Mouse (Mus musculus): ENCODE results near the gene Dennd2a.

The Dennd2a gene

DNA sequence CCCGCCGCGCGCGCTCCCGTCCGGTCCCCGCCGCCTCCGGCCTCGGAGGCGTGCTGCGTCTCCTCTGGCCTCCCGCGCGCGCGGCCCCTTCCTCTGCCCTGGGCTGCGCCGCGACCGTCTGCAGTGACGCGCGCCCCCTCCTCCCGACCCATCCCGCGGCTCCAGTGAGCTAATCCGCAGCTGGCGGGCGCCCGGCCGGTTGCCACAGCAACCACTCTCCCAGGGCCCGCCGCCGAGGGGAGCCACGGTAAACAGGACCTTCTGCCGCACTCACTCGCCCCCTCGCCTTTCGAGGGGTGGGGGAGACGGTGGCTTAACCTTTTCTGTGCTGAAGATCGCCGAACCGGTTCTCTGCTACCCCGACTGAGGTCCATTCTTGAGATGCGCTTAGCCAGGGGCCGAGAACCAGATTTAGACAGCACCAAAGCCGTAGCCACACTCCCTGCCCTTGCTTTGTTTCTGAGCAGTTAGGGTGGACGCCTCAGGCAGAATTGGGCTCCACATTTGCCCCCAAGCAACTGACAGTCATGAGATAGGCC, at the start of gene Dennd2a:
TSS of gene Dennd2a (minus strand) at position 145 of the 539 bp plus-strand sequence.
- no peak for DNase-seq (ENCODE audit: low read depth in 2 of 2, low spot score in 2 of 2)

DNA sequence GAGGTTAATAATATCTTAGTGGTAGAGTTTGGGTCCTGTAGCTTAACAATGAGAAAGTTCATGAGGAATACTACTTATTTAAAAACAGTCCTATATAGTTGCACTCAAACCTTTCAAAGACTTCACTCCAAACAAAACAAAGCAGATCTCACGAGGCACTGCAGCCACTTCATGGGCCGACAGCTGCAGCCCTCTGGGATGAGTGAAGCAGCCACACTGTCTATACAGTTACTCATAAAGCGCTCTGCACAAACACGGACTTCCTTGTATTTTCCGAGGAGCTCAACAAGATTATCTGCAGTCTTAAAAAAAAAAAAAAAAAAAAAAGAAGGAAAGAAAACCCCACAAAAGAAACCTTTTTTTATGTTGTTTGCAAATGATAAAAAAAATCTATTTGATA, 49.7 kb upstream of the Dennd2a start:
- DNase-seq (ENCODE audit: low read depth in 2 of 2, low spot score in 2 of 2): no peak

DNA sequence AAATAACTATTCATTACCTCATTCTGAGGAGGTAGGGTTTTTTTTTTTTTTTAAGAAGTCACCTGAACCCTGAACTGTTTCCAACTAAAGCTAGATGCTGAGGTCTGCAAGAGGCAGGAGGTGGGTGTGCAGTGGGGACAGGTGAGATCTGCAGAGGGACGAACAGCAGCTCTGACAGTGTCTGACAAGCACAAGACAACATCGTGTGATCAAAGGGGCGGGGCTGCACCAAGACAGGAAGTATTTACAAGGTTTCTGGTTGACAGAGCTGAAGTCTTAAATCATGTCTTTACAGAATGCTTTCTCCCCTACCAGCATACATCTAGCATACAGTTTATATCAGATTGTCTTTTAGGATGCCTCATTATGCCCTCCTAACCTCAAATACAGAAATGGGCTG, 49.2 kb upstream of the Dennd2a start:
- DNase-seq (ENCODE audit: low read depth in 2 of 2, low spot score in 2 of 2): peak in 1 of 2 experiments; percentile 12

DNA sequence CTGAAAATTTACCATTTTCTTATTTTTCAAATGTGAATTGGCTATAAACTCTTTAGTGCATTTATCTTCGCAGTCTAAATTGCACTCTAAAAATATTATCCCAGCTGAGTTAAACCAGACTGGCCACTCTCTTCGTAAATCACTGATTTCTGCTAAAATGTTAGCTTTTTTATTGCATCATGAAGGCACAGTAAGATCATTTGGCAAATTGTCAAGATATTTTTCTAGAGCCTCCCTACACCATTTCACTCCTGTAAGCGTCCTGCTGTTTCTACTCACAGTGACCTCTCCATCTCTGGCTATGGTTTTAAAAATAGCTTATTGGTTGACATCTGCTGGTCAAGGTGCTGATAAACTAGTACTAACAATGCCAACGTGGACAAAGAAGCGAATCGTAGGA, 48.4 kb upstream of the Dennd2a start:
- DNase-seq (ENCODE audit: low read depth in 2 of 2, low spot score in 2 of 2): no peak

DNA sequence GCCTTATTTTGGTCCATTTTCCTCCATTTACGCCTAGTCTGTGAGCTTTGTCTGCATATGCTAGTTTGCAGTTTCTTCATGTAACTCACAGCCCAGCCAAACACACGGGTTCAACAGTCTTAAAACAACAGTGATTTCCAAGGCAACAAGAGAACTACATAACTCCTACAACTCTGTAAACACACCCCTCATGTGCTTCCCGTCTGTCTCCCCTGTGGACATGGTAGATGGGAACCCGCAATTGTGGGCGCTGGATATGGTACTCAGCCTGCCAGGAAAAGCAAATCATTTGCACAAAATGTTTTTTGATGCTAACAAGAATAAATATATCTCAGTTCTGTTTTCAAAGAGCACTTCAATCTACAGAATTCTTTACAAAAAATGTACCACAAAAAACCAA, 46.9 kb upstream of the Dennd2a start:
- DNase-seq (ENCODE audit: low read depth in 2 of 2, low spot score in 2 of 2): no peak

- DNase-seq (ENCODE audit: low read depth in 2 of 2, low spot score in 2 of 2): no peak
Observed at GRCm38 (mm10) chr6:39601828-39602227, 44.2 kb upstream of the Dennd2a start.

DNA sequence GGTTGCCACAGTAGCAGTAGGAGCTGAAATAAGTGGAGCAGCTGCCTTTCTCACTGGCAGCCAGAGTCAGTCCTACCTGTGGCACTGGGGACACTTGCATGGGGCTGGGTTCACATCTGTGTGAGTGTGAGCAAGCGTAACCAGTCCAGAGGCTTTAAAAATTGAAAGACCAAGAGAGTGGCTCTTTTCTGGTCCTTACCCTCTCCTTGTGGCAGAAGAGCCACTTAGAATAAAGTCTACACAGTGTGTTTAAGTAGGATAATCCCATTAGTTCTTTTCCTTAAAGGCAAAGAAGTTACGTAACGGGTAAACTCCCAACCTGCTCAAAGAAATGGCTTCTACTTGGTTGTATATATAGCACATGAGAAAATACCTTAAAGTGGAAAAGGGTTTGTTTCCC, 43.2 kb upstream of the Dennd2a start:
- no peak for DNase-seq (ENCODE audit: low read depth in 2 of 2, low spot score in 2 of 2)

GRCm38 (mm10) chr6:39592401-39593214, 34.9 kb upstream of the Dennd2a start, which contains the start of gene Ndufb2:
Gene Ndufb2 (plus strand): TSS chr6:39592574.
- peak; percentile 80 to 89 for DNase-seq (ENCODE audit: low read depth in 2 of 2, low spot score in 2 of 2)

- no peak for DNase-seq (ENCODE audit: low read depth in 2 of 2, low spot score in 2 of 2)
Observed at GRCm38 (mm10) chr6:39591481-39591880, 33.8 kb upstream of the Dennd2a start.

DNA sequence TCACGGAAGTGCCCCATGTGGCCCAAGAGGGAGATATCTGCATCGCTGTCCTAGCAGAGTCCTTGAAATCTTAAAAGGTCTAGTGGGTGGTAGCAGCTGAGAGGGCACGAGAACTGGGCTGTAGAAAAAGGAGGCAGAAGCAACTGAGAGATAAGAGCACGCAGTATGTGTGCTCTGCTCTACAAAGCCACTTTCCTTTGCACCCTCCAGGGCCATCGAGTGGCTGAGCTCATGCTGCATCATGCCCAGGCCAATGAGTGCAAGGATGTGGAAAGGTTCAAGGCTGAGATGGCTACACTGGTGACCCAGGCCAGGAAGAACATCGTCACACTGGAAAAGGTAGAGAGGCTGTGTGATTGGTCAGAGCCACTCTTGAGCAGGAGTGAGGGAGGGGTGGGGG, 27.9 kb upstream of the Dennd2a start, which contains the start of gene Gm42420:
TSS of gene Gm42420 (plus strand) at position 237 of the 400 bp plus-strand sequence.
- no peak for DNase-seq (ENCODE audit: low read depth in 2 of 2, low spot score in 2 of 2)

DNA sequence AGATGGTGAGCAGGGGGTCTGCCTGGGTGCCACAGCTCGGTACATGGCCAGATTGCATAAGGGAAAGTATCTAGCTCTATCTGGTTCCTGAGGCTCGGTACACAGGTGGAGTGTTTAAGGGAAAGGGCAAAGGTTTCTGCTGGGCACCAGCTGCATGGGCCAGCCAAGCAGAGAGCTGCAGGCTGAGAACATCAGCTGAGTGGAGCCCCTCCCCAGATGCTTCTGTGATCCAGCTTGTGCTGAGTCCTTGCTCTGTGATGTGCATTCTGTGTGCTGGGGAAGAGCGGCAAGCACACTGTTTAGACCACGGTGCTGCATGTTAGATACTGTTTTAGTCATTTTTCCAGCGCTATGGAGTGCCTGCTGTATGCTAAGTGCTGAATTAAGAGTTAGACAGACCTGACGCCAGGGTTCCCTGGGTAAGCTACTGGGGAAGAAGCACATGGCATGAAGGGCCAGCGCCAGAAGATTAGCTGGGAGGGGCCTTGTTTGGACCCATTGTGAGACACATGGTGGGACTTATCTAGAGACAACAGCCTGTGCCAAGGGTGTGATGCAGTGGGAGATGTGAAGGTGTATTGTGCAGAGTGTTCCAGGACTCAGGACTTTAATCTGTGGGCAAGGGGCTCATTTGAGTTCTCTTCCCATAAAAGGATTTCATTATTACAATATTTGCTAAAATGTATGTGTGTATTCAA, 23.6 kb upstream of the Dennd2a start:
- no peak for DNase-seq (ENCODE audit: low read depth in 2 of 2, low spot score in 2 of 2)

DNA sequence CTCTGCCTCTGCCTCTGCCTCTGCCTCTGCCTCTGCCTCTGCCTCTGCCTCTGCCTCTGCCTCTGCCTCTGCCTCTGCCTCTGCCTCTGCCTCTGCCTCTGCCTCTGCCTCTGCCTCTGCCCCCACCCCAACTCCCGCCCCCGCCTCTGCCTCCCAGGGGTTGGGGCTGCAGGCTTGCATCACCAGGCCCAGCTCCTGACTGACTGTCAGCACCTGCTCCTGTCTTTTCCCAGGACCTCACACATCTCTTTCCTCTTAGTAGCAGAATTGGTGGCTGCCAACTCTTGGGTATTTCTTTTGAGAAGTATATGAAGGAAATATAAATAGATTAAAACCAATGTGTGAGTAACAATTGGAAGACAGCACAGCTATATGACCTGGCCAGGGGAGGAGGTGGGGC, 22.9 kb upstream of the Dennd2a start:
- no peak for DNase-seq (ENCODE audit: low read depth in 2 of 2, low spot score in 2 of 2)

DNA sequence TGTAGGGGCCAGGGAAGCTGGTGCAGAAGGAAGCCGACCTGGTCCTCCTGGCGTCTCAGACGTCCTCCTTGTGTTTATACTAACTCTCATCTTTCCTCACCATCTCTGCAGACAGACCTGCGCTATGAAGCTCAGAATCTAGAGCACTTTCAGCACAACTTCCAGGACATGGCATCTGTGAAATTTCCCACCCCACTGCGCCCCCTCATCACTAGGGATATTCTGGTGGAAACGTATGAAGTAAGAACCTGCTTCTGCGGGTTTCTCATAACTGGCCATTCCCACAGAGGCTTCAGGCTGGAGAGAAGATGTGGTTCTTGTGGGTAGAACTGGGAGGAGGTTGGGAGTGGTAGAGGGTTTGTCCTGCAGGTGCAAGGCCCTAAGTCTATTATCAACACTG, 21.9 kb upstream of the Dennd2a start:
- no peak for DNase-seq (ENCODE audit: low read depth in 2 of 2, low spot score in 2 of 2)

DNA sequence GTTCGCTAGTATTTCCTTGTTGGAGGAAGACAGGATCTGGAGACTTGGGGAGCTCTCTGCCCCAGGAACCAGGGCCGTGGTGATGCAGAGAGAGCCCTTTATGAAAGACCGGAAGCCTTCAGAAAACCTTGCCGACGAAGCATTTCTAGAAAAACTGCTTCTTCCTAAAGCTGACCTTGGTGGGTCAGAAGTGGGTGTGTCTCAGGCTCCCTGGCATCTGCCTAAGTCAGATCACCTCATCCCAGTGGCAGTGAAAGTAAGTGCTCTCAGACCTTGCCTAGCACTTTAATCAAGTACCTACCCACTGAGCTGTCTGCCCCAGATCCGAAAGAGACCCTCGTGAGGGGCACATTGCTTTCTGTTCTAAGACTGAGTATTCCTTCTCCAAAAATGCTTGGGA, 17.3 kb upstream of the Dennd2a start:
- no peak for DNase-seq (ENCODE audit: low read depth in 2 of 2, low spot score in 2 of 2)

GRCm38 (mm10) chr6:39574555-39574869, 16.8 kb upstream of the Dennd2a start:
- no peak for DNase-seq (ENCODE audit: low read depth in 2 of 2, low spot score in 2 of 2)

DNA sequence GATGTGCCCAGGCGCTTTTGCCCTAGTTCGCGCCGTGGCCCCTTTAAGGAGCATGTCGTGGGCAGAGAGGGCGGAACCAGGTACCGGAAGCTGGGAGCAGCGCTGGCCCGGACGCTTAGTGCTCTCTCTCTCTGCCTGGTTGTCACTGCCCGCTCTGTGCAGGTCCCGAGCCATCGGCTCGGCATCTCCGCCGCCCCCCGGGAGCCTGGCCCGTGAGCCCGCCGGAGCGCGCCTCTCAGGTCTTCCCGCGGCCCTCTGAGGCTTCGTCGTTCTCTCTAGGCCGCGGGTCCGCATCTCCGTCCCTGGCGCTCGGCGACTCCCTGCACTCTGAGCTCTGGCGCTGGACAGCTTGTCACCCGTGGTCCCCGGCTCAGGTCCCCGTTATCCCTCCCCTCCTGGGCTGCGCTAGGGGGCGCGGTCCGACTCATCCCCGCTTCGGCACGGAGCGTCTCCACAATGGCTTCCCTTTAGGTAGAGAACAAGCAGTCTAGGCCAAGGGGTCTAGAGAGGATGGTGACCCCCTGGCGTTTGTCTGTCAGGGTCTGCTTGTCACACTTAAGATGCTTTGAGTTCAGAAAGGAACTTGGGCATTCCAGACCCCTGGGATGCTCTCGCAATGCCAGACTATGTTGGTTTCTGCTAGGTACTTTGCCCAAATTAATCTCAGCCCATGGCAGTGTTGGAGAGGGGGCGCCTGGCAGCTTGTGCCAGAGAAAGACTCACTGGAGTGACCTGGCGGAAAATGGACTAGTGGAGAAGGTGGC, 16.3 kb upstream of the Dennd2a start, which contains the start of gene Adck2:
TSS of gene Adck2 (plus strand) at position 83 of the 764 bp plus-strand sequence.
- DNase-seq (ENCODE audit: low read depth in 2 of 2, low spot score in 2 of 2): peak; percentile 66 to 72

DNA sequence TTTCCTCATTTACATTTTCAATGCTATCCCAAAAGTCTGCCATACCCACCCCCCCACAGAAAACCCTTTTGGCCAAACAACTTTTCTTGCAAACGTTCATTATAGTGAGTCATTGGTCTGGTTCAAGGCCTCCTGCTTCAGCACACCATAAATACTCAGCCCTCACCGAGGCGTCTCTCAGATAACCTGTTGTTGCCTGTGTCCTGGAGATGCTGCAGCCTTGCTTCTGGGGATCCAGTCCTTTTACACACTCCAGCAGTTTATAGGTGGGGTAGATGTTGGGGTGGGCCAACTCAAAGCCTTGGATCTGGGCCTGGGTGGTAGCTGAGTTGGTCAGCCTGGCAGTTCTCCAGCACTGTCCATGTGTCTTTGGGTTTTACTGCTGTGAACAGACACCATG, 12.8 kb upstream of the Dennd2a start:
- no peak for DNase-seq (ENCODE audit: low read depth in 2 of 2, low spot score in 2 of 2)

DNA sequence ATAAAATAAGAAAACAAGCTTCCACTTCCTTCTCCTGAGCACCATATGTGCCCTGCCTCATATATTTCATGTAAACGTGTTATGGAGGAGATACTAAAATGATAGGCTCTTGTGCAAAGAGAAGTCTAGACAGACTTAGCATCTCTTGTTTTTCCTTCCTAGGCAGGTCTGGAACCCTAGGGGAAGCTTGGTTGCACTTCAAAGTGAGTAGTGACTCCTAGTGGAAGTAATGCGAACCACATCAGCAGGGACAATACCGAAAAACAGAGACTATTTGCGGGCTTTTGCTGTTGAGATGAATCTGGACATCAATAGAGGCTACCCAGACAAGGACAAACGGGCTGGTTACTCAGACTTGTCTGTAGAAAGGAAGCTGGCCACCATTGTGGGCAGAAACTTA, 9.9 kb upstream of the Dennd2a start:
- DNase-seq (ENCODE audit: low read depth in 2 of 2, low spot score in 2 of 2): peak in 1 of 2 experiments; percentile 29

- DNase-seq (ENCODE audit: low read depth in 2 of 2, low spot score in 2 of 2): peak; percentile 63 to 73
Observed at GRCm38 (mm10) chr6:39562166-39563015, 4.7 kb upstream of the Dennd2a start.

- DNase-seq (ENCODE audit: low read depth in 2 of 2, low spot score in 2 of 2): no peak
Observed at GRCm38 (mm10) chr6:39559276-39559939, 1.7 kb upstream of the Dennd2a start.
